In genomic region chr6:30205587-30206202, GRCm38 (mm10) we compare ENCODE assay signal across 8 mouse cellular contexts.
A peak's percentile ranks its signal among the peaks of the same experiment; 100 is the strongest.
DNase-seq lines count a peak whose midpoint lies in the region; ATAC-seq lines count a peak whose summit lies in the region.

No protein-coding gene starts in this region.

- H3K27me3 ChIP-seq in hindbrain, embryonic 11.5 days (ENCODE audit: control insufficient read depth, insufficient read depth, low read length): no peaks in the 10 kb centered on the region

- ATAC-seq in hindbrain, embryonic 11.5 days (ENCODE audit: low FRiP score): peak; percentile 88

- no peaks in the 10 kb centered on the region for H3K9me3 ChIP-seq in hindbrain, embryonic 11.5 days (ENCODE audit: control insufficient read depth, low read length)

- H3K36me3 ChIP-seq in hindbrain, embryonic 11.5 days (ENCODE audit: control insufficient read depth, insufficient read depth, low read length): no peaks in the 10 kb centered on the region

- H3K27ac ChIP-seq in hindbrain, embryonic 11.5 days (ENCODE audit: low read depth, low read length): no peak overlapping the region

- DNase-seq in R1 (ENCODE audit: low read depth, low spot score): peak; percentile 86
- DNase-seq in cerebellum, adult 9-11 months: peak; percentile 65
- peak; percentile 34 to 71 for DNase-seq in frontal cortex, postnatal 10 days (ENCODE audit: low spot score in 2 of 2)
- peak; percentile 90 for DNase-seq in hindbrain, embryonic 11.5 days (ENCODE audit: low spot score)
- DNase-seq in layer of hippocampus, postnatal 25 days (ENCODE audit: extremely low spot score in 1 of 2, low spot score in 1 of 2): peak; percentile 67 to 74
- peak; percentile 78 for DNase-seq in lung, postnatal 14 days
- peak; percentile 91 for DNase-seq in retina, embryonic 14.5 days (ENCODE audit: low spot score)
- DNase-seq in thymus, postnatal 36 days: peak; percentile 77 to 80

- no peak overlapping the region for H3K9ac ChIP-seq in hindbrain, embryonic 11.5 days (ENCODE audit: low read depth, low read length)

- H3K4me1 ChIP-seq in hindbrain, embryonic 11.5 days (replicated peaks; ENCODE audit: control insufficient read depth, insufficient read depth, low read length): 0 out of 2 replicates have a peak, but pooled peaks cover 2% of the 10 kb centered on the region

- no peak overlapping the region for H3K4me3 ChIP-seq in hindbrain, embryonic 11.5 days (ENCODE audit: low read depth, low read length)

- peak overlapping the region; percentile 40 for H3K4me2 ChIP-seq in hindbrain, embryonic 11.5 days (replicated peaks; ENCODE audit: low read depth, low read length)

- WGBS in hindbrain, embryonic 11.5 days: 7% methylated on average over 30 of the region's 30 CpGs
